Mouse (Mus musculus): ENCODE results near the gene Efnb2.

DNA sequence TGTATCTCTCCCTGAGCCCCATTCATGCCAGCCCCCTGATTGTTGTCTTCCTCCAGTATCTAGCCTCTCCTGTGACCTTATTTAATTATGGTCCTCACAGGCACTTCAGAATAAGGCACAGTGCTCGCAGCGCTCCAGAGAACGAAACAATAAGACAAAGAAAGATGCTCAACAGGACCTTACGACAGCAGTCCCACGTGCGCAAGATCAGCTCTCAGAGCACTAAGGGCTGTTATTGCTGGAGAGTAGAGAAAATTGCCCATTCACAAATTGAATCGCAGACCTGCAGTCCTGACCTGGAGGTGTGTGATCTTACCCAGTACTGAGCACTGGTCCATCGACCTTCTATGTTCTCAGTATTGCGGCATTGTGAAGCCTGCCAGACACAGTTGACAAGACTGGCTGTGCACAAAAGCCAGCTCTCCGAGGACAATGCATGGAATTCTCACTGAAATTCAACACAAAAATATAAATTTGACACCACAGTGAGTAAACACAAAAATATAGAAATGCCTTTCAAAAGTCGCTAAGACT, 83.2 kb downstream of the Efnb2 start:
- TF ChIP-seq MXI1 (IDR thresholded peaks at IDR 0.05; ENCODE audit: low read depth, low read length) = no peak
- TF ChIP-seq POLR2A (IDR thresholded peaks at IDR 0.05; ENCODE audit: control insufficient read depth in 1 of 2, insufficient read depth in 1 of 2, low read depth in 1 of 2, low read length in 2 of 2, poor library complexity in 1 of 2) = no peak
- TF ChIP-seq ELF1 (IDR thresholded peaks at IDR 0.05; ENCODE audit: low read depth, low read length) = no peak
- TF ChIP-seq MEF2A (IDR thresholded peaks at IDR 0.05; ENCODE audit: extremely low read depth, insufficient replicate concordance, low read depth, low read length, poor library complexity, severe bottlenecking) = no peak
- TF ChIP-seq CTCF (IDR thresholded peaks at IDR 0.05 in 2 of 3, conservative IDR thresholded peaks at IDR 0.05 in 1 of 3; ENCODE audit: control insufficient read depth in 1 of 3, insufficient read depth in 1 of 3, low read depth in 2 of 3, low read length in 3 of 3, poor library complexity in 1 of 3, severe bottlenecking in 1 of 3) = no peak
- TF ChIP-seq POLR2AphosphoS2 (IDR thresholded peaks at IDR 0.05; ENCODE audit: low read length) = no peak
- no peak for TF ChIP-seq POLR2AphosphoS5 (IDR thresholded peaks at IDR 0.05; ENCODE audit: borderline replicate concordance, low read depth, low read length)
- TF ChIP-seq EP300 (IDR thresholded peaks at IDR 0.05; ENCODE audit: low read depth in 1 of 2, low read length in 2 of 2) = no peak
- TF ChIP-seq ZKSCAN1 (IDR thresholded peaks at IDR 0.05; ENCODE audit: low read depth, low read length) = no peak
- TF ChIP-seq RAD21 (IDR thresholded peaks at IDR 0.05; ENCODE audit: low read depth, low read length) = no peak

All from MEL (cell line).